Mouse (Mus musculus) left cerebral cortex, postnatal 25 days (tissue): ENCODE results near the gene Parp1. TPM values are rescaled to one million over a fixed set of nuclear protein-coding genes. Genes with fewer than 3 reads are reported as not detected.
"Not testable (repeated sequence)": the region's sequence is repeated elsewhere in the genome, so short reads cannot be mapped to it uniquely, and the experiment has no call there.

Source experiments
- DNase-seq, 2 experiments: peaks; one replicate each; pipeline ENCODE4 v3.0.0; 2022; ENCODE audit warnings: low spot score in 2 of 2, mixed read lengths in 1 of 2
- intact Hi-C: fragments of 180-260 bp; cut with DNase I; formaldehyde crosslinking; loops from one replicate; pipeline ENCODE4 v1.15.1; 2025
- total RNA-seq, 2 experiments: library from RNA; stranded (reverse); gene quantifications; 2 replicates each; pipeline ENCODE4 v1.2.3; 2021

The Parp1 gene
- total RNA-seq, 2 experiments from 2014 or later, result 85.2 to 92.0 TPM

- peak in 1 of 2 experiments; percentile 47 for DNase-seq
- intact Hi-C loops, result loop anchor here (1.0 to 5.0 kb wide), 3 partner anchors 87 to 283 kb away; no protein-coding TSS in a partner anchor
Observed at GRCm38 (mm10) chr1:180550770-180551169, 18.0 kb upstream of the Parp1 start.

- DNase-seq, result no peak
- intact Hi-C loops, result no loop called here
Observed at GRCm38 (mm10) chr1:180556899-180557298, 11.8 kb upstream of the Parp1 start.

GRCm38 (mm10) chr1:180559454-180559853 is 9.3 kb upstream of the Parp1 start:
- intact Hi-C loops, result no loop called here
- DNase-seq, result no peak

- intact Hi-C loops, result no loop called here
- no peak for DNase-seq
Observed at GRCm38 (mm10) chr1:180561187-180561586, 7.5 kb upstream of the Parp1 start.

GRCm38 (mm10) chr1:180564885-180565284 is 3.8 kb upstream of the Parp1 start:
- DNase-seq, result peak; percentile 67 to 94
- intact Hi-C loops, result loop anchor here (2.0 to 5.0 kb wide), 3 partner anchors 83 to 138 kb away; partner anchors contain the start of gene Stum

GRCm38 (mm10) chr1:180567761-180568160 is 963 bp upstream of the Parp1 start:
- DNase-seq, result no peak
- intact Hi-C loops, result loop anchor here (1.0 to 5.0 kb wide), 3 partner anchors 47 to 140 kb away; partner anchors contain the start of gene Stum

GRCm38 (mm10) chr1:180568248-180568647 is 476 bp upstream of the Parp1 start:
- intact Hi-C loops, result loop anchor here (1.0 to 5.0 kb wide), 3 partner anchors 48 to 141 kb away; partner anchors contain the start of gene Stum
- DNase-seq, result no peak

- DNase-seq, result peak in 1 of 2 experiments; percentile 23
- intact Hi-C loops, result loop anchor here (5.0 kb wide), 2 partner anchors 87 to 142 kb away; partner anchors contain the start of gene Stum
Observed at GRCm38 (mm10) chr1:180569453-180569852, 729 bp downstream of the Parp1 start.

GRCm38 (mm10) chr1:180570181-180570580 is 1.5 kb downstream of the Parp1 start:
- intact Hi-C loops, result no loop called here
- DNase-seq, result no peak

GRCm38 (mm10) chr1:180571018-180571589 is 2.4 kb downstream of the Parp1 start:
- intact Hi-C loops, result no loop called here
- DNase-seq, result no peak

- DNase-seq, intact Hi-C loops: not testable (repeated sequence)
Observed at GRCm38 (mm10) chr1:180571721-180572120, 3.0 kb downstream of the Parp1 start.

GRCm38 (mm10) chr1:180572154-180572553 is 3.4 kb downstream of the Parp1 start:
- intact Hi-C loops, result no loop called here
- DNase-seq, result no peak

- intact Hi-C loops, result no loop called here
- DNase-seq, result peak in 1 of 2 experiments; percentile 74
Observed at GRCm38 (mm10) chr1:180576524-180576923, 7.8 kb downstream of the Parp1 start.

GRCm38 (mm10) chr1:180577837-180578236 is 9.1 kb downstream of the Parp1 start:
- intact Hi-C loops, result no loop called here
- DNase-seq, result peak in 1 of 2 experiments; percentile 72

- intact Hi-C loops, result no loop called here
- peak in 1 of 2 experiments; percentile 46 for DNase-seq
Observed at GRCm38 (mm10) chr1:180587792-180588442, 19.2 kb downstream of the Parp1 start.

- intact Hi-C loops, result no loop called here
- DNase-seq, result no peak
Observed at GRCm38 (mm10) chr1:180600578-180600977, 31.9 kb downstream of the Parp1 start.

GRCm38 (mm10) chr1:180601806-180602205 is 33.1 kb downstream of the Parp1 start:
- intact Hi-C loops, result no loop called here
- DNase-seq, result no peak

- intact Hi-C loops, result loop anchor here (2.0 kb wide), 1 partner anchor 36 kb away; the partner anchor contains the start of gene Lin9
Observed at GRCm38 (mm10) chr1:180604579-180604978, 35.9 kb downstream of the Parp1 start.

GRCm38 (mm10) chr1:180606106-180606505 is 37.4 kb downstream of the Parp1 start:
- intact Hi-C loops, result no loop called here
- DNase-seq, result no peak

More at GRCm38 (mm10) chr1:180604579-180604978, 35.9 kb downstream of the Parp1 start:
- peak; percentile 80 to 95 for DNase-seq

GRCm38 (mm10) chr1:180606796-180607577 is 38.3 kb downstream of the Parp1 start:
- peak in 1 of 2 experiments; percentile 26 for DNase-seq
- intact Hi-C loops, result no loop called here
